Mouse (Mus musculus) liver, adult (tissue): ENCODE data around the gene Smg6.

ENCODE experiments used
- GATA4 ChIP-seq: IDR thresholded peaks from 2 replicates; pipeline ENCODE4 v1.6.1; 2014; ENCODE audit warnings: mild to moderate bottlenecking, low read length; ENCODE audit not compliant: insufficient replicate concordance

Smg6 gene

DNA sequence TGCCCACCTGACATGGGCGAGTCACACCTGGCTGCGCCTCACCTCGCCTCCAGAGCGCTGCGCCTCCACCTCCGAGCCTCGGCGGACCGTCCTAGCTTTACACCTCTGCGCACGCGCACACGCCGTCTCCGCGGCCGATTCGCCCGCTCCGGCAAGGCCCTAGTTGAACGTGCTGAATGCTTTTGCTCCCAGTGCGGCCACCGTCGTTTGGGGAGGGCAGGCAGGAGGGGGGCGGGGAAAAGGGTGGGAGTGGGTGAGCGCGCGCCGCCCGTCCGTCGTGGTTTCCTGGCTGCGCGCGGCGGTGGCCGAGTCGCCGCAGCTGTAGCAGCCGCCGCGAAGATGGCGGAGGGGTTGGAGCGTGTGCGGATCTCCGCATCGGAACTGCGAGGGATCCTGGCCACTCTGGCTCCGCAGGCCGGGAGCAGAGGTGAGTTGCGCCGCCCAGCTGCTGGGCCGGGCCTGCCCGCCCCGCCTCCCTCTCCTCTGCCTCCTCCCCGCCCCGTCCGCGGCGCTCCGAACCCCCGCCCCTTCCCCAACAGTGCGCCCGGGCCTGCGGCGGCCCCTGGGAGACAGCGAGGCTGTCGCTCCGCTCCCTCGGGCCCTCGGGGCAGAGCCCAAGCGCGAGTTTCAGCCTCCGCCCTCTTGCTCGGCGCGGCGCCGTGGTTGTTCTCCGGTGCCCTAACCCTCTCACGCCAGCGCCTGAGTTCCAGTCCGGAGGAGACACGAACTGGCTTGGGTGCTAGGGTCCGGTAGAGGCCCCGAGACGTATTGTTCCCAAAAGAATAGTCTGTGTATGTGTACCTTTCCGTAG lies at the start of gene Smg6, which contains the start of gene Srr:
Smg6 (plus strand) TSS at position 247 of the 811 bp plus-strand sequence.
Srr (minus strand) TSS at position 372 of the 811 bp plus-strand sequence.
- TF ChIP-seq GATA4: no peak

DNA sequence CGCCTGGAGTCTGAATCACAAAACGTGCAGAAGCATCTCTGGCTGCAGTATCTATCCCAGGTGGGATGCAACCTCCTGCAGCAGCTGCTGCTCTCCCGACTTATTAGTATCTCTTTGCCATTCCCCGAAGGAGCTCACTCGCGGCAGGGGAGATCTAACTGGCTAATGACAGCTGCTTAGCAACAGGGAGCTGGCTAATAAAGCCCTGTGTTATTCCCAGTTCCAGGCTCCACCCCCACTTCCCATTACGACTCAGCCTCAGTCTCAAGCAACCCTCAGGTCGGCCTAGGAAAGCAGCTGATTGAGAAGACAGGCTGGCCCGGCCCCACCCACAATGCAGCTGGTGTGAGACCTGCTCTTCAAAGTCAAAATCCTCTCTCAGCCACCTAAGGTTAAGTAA lies 48.8 kb upstream of the Smg6 start:
- TF ChIP-seq GATA4: no peak

DNA sequence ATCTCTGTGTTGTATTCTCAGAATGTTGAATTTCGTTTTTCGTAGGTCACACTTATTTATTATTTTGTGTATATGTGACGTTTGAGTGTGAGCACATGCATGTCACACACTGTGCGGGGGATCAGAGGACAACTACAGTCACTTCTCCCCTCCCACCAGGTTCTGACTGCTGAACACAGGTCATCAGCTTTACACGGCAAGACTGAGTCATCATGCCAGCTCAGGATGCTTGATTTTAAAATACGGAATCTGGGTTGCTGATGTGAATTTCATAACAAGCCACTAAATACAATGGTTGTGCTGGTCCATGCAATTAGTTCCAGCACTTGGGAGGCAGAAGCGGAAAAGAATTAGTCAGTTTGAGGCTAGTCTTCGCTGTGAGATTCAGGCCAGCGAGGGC lies 44.6 kb upstream of the Smg6 start:
- no peak for TF ChIP-seq GATA4

DNA sequence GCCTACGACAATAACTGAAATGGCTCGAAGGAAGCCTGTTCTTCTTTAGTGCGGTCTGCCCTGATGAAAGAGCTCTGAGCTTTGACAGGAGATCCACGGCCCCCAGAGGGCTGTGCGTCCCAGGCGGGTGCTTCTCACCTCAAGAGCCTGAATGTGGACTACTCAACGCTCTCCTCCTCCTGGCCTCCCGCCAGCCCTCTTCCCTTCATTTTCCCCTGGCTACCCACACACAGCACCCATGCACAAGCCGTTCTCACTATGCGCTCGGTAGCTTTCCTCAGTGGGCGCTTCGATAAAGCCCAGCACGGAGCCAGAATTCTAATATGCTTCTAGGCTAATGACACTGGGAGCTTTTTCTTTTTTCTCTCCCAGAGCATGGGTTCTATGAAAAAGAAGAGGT lies 43.6 kb upstream of the Smg6 start:
- no peak for TF ChIP-seq GATA4

DNA sequence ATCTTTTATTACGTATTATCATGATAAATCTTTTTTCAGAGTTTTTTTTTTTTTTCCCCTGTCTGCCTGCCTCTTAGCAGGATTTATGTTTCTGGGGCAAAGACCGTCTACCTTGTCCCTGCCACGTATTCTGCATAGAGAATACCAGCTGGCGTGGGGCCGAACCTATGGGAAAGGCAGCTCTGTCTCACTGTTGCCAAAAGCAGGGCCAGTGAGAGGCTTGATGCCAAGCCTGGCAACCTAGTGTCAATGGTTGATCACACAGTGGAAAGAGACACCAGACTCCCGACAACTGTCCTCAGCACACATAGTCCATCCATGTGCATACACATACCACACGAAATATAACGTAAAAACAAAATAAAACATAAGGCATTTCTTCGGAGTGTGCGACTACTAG lies 42.5 kb upstream of the Smg6 start:
- TF ChIP-seq GATA4: no peak

DNA sequence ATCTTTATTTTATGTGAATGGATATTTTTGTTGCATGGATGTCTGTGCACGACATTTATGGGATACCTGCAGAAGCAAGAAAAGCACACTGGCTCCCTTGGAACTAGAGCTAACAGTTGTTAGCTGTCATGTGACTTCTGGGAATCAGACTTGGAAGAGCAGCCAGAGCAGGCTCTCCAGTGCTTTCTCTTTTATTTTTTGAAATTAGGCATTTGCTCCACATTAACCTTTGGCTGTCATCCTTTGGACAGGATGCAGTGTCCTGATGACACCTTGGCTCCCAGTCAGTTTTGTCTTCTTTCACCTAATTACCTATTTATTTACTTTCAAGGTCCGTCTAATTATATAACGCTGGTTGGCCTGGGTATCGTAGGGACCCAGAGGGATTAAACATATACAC lies 31.0 kb upstream of the Smg6 start:
- no peak for TF ChIP-seq GATA4

DNA sequence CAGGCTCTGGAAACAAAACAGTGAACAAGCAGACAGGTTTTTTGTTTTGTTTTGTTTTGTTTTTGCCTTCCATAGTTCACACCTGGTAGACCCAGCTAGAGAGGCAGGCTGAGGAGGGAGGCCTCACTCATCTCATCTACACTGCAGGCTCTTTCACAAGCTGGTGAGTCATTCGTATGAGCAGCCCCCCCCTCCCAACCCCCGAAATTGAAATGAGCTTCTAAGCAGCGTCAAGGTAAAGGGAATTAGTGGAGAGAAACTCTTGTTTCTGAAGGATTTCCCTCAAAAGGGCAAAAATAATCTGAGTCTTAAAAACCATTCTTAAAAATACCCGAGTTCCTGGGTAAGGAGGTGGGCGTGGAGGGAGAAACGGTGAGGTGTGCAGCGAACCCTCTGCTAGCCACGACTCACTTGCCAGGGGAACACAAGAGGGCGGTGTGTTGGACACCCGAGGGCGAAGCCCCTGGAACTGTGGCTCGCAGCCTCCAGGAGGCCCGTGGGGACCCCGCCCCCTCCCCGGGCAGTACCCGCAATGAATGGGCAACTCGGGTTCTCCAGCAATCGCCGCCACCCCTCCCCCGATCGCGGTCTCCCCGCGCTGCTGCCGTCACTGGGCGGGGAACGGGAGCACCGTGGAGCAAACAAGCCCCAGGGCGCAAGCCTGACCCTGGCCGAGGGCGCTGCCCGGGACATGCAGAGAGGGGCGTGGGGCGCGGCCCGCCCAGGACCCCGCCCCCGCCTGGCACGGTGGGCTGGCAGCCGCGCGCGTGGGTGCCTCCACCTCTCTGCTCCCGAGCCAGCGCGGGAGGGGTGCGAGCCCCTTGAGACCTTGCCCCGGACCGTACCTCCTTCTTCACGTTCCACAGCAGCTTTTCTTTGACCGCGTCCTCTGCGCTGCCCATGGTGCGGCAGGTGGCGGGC lies 29.4 kb upstream of the Smg6 start:
- TF ChIP-seq GATA4: no peak

DNA sequence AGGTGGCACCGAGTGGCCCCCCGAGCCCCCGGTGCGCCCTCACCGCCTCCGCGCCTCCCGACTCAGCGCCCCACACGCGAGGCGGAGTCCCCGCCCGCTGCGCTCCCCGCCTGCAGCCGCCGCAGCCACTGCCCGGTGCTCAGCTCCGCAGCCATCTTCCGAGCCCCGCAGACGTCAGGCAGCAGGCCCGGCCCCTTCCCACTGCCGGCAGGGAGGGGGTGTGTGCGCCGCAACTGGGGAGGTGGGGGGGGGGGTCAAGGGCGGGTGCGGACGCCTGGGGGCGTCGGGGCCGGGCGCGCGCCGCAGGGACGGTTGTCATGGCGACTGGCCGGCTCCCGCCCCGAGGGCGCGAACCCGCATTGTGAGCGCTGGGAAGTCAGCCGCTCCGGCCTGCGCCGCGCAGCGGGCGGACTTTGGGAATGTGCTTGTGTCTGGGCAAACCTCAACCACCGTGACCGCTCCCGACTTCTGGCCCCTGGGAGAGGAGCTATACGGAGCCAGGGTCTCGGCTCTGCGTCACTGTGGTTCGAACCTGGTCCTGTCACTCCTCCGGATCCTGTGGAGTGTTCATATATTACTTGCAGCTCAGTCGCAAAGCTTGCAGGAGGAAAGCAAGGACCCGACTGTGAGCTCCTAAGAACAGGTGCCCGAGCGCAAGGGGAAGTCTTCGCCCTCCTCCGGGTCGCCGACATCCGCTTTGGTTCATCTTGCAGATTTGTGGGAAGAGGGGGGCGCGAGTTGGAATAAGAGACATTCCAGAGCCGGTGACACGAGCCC lies 28.5 kb upstream of the Smg6 start, which contains the start of gene Sgsm2:
Sgsm2 (minus strand) TSS at position 160 of the 777 bp plus-strand sequence.
- TF ChIP-seq GATA4: no peak

DNA sequence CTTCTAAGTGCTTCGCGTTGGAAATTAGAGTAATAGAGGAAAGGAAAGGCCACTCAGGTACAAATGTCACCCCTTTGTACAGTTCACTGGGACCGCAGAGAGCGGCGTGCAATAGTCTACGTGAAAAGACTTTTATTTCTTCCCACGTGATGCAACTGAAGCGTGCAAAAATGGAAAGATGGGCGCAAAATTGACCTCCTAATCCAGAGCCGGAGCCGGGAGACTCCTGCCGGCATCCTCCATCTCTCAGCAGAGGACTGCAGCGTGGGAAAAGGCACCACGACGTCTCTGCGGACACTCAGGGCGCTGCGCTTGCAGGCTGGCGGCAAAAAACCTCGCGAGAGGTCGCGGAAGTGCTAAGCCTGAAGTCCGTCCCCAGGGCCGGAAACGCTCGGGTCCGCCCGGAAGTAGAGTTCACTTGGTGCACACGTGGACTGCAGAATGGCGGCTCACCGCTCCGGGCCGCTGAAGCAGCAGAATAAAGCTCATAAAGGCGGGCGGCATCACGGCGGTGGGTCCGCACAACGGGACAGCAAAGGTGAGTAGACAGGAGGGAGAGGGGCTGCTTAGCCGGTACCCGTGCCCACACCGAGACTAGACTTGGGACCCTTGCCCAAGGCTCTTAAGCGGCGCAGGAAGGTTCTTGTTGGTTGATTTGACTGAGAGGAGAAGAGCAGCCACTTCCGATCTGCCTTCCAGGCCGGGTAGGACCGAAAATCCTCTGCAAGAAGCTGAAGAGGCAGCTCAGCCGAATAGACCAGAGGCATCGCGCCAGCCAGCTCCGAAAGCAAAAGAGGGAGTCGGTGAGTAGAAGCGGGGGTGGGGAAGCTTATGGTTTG lies 27.7 kb upstream of the Smg6 start, which contains the start of gene Tsr1:
Tsr1 (plus strand) TSS at position 394 of the 839 bp plus-strand sequence.
- TF ChIP-seq GATA4: peak; percentile 21; the same call in 1 of the 2 replicates

DNA sequence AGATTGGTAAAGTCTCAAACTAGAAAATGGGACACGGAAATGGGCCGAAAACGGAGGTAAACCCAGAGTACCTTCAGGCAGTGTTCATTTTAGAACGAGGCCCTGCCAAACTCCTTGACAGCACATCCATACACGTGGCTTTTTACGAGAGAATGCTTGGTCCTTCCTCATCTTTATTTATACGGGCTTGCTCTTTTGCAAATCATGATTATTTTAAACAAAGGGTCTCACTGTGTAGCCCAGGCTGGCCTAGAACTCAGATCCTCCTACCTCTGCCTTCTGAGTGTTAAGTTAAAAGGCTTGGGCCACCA lies 27.2 kb upstream of the Smg6 start:
- no peak for TF ChIP-seq GATA4

DNA sequence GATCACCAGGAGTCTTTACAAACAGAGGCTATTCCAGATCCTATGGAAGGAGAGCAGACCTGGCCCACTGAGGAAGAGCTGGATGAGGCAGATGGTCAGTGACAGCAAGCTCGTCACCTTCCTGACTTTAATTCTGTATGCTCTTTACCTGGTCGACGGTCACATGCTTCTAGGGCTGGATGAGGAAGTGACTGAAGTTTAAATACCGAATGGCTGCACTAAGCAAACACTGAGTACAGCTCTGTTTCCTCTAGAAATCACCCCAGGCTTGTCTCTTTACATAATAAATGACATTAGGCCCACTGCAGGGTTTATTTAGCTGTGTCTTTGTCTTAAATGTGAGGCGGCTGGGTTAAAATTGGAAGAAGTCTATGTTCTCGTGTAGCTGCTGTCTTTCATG lies 24.1 kb upstream of the Smg6 start:
- TF ChIP-seq GATA4: no peak

DNA sequence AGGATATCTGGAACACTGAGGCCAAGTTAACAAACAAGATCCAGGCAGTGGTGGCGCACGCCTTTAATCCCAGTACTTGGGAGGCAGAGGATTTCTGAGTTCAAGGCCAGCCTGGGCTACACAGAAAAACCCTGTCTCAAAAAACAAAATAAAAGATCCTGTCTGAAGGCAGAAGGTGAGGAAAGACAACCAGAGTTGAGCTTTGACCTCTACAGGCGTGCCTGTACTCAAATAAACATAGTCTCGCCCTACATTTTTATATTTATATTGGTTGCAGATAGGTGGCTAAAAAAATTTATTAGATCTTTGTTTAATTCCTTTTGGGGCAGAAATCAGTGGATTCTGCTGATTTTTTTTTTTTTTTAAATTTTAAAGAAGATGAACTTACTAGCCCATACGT lies 23.2 kb upstream of the Smg6 start:
- no peak for TF ChIP-seq GATA4

DNA sequence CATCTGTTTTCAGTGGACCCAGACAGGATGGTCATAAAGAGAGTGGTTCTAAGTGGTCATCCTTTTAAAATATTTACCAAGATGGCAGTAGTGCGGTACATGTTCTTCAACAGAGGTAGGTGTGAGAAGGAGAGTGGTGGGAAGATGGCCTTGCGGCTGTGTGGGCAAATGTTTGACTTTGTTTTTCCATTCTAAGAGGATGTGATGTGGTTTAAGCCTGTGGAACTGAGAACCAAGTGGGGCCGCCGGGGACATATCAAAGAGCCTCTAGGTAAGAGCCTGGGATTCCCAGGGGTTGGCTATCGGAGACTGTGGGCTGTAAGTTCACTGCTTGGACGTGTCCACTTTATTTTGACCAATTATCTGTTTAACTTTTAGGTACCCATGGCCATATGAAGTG lies 17.8 kb upstream of the Smg6 start:
- no peak for TF ChIP-seq GATA4

DNA sequence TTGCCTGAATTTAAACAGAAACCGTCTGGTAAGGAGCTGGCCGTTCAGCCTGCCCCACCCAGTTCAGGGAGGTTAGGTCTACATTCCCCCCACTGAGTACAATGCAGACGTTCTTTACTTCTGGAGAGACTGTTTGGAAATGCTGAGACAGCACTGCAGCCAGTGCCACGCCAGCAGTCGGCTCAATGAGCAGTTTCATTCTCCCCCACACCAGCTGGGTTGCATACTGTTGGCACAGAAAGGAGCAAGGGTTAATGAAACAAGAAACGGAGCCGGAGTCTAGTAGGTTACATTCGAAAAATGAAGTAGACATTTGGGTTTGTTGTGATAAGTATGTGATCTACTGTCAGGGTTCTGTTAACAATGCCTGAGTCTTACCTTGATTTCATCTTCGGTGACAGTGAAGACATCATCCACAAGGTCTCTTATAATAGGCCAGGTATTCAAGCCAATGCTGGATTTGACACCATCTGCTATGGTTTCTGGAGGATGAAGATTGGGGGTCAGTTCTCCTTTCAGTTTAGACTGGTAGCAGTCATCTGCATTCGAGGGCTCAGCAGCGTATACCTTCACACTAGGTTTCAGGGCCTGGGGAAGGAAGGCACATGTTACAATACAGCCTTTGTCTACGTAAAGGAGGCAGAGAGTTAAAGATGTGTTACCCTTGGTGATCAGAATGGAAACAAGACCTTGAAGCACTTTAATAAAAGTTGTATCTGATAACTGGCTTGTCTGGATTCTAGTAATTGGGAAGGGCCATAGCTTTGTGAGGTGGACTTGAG lies 16.8 kb upstream of the Smg6 start:
- TF ChIP-seq GATA4: no peak

DNA sequence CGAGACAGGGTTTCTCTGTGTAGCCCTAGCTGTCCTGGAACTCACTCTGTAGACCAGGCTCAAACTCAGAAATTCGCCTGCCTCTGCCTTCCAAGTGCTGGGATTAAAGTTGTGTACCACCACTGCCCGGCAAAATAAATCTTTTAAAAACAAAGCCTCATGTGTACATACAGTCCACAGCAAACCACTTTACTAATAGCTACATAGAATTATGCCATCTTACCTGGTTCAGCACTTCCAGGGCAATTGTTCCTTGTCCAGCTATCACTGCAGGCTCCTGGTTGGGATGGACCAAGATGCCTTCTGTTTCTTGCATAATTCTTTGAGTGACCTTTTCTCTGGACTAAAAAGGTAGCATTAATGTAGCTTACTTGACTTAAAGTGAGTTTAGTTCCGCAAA lies 15.6 kb upstream of the Smg6 start:
- TF ChIP-seq GATA4: no peak
